Mouse (Mus musculus): ENCODE measurements around the gene Diaph3.
A peak's percentile ranks its signal among the peaks of the same experiment; 100 is the strongest.

Gene Diaph3

GRCm38 (mm10) chr14:87079725-87080124 lies 61.3 kb downstream of the Diaph3 start:
- DNase-seq = no peak

- DNase-seq = no peak
These were observed 66.0 kb downstream of the Diaph3 start for GRCm38 (mm10) chr14:87075021-87075531.

DNA sequence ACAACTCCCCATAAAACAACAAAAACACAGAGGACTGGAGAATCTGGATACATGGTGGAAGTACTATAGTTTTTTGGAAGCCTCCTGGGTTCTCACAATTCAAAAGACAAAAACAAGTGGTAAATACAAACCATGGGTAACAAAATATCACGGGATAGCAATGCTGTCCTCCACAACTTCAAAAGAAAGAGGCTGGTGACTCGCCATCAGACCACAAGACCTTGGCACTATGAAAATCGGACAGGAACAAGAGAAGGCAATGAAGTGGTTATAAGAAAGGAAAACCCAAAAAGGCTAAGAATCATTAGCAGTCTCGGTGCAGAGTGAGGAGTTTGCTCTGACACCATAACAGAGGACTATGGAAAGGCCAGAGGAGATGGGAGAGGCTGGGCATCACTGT lies 76.8 kb downstream of the Diaph3 start:
- no peak for DNase-seq

DNA sequence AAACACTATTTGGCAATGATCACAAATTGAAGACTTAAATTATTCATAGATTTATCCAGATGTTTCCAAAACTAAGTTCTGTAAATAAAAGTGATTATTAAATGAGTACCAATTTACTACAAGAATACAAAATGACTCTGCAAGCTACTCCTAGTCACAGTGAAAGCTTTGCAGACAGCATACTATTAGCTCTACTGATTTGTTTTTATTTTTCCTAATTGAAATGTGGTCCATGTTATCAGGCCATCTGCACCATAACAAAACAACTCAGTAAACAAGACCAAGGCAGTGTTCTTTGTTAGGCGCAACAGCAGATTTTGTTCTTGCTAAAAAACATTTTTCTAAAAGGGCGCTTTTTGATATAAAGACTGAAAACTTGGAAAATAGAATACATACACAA lies 84.9 kb downstream of the Diaph3 start:
- no peak for DNase-seq

DNA sequence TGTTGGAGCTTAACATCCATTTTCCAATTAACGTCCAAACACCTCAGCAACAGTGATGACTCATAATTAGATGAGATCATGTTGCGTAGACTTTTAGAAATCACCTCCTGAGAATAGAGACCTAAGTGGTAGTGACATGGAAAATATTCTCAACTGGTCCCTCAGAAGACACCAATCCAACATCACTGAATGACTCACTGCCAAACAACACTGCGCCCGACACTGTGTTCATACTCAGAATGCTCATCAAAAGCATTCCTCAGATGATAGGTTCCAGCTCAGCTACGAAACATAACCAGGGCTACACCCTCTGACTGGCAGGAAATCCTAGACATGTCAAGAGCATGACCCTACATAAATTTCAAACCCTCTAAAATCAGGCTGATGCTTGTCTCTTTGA lies 89.8 kb downstream of the Diaph3 start:
- DNase-seq = peak; percentile 20

DNA sequence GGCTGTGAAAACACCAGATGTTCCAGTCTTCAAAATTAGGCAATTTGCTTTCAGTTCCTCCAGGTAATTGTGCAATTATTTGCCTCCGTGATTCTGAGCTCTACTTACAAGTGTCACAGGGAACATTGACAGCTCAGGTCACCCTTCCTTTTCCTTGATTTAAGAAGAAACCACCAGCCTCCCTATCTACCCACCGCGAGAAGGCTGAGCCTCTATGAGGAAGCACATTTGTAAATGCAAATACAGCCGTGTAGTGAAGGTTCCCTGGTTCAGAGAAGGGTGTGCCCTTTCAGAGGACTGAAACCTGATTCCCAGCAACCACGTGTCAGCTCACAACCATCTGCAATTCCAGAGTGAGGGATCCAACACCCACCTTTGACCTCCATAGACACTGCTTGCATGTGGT lies 96.6 kb downstream of the Diaph3 start:
- DNase-seq = no peak

DNA sequence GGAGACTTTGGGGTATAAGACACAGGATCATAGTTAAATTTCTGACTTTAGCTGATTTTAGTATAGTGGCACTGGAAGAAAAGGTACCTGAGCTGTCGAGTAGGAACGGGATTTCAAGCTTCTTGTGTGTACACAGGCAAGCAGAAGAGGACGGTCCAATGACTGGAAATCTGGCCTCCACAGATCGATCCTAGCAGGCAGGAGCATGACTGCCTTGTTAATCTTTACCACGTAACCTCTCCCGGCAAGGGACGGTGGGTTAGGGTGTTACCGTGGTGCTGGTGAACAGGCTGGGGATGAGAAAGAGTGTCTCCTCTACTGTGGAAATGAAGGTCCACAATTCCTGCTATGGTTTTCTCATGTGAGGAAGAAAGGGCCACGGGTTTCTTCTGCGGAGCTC lies 120.8 kb downstream of the Diaph3 start:
- no peak for DNase-seq

DNA sequence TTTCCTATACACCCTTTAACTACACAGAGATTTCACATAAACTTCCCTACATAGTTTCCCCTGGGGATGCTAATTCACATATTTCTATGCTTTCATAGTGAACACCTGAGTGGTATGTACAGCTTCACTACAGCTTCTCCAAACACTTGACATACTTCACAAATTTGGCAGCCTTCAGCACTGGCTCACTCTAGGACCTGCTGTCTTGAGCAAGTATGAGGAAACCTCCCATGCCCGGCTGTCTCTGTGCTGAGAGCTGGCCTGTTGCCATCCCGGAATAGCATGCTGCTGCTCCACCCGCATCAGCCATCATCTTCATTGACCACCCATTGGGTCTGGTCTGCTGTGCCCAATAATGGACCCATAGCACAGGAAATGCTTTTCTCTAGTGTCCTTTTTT lies 121.3 kb downstream of the Diaph3 start:
- no peak for DNase-seq

- DNase-seq = peak; percentile 17
These were observed 143.7 kb downstream of the Diaph3 start for GRCm38 (mm10) chr14:86997318-86997717.

DNA sequence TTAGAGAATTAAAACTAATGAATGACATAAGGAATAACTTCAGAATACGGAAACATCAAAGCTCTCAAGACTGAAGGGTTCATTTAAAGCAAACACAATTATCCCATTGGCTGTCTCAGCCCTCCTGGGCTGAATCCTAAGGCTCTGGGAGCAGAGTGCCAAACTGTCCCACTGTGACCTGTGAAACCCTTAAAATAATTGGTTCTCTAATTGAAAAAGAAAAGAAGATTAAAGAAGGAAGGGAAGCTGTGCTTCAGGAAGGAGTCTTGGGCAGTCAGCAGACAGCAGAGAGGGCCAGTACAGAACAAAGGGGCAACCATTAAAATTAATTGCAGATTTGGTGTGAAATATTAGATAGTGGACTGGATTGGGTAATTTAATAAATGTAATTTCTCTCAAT lies 189.9 kb downstream of the Diaph3 start:
- DNase-seq = no peak

DNA sequence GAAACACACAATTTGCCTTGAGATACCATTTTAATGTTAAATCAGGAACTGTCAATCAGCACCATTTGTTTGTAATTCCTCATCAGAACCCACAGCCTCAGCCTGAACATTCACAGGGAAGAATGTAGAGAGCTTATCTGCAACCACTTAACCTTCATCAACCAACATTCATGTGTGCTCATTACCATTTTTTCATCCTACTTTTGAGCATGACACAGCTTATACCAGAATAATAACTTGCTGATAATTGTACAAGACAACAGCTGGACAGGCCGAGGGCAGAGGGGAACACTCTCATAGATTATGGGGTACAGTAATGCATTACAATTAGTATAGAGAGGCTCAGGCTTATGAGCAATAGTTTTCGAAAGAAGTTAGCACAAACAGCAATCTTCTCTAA lies 203.1 kb downstream of the Diaph3 start:
- no peak for DNase-seq

DNA sequence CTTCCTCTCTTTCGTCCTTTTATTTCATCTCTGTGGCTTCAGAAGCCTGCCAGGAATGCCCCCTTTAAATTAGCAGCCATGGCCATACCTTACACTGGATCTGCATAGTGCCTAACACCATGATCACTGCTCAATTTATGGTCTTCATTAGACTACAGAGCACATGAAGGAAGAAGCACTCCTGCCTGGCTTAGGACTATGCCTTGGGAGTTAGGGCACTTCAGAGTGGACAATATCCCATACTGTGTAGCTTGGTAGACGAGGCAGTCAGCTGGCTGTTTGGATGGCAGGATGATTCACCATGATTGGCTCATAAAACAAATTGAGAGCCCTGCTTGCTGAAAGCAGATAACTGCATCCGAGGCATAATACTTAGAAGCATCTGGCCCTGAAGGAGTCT lies 204.6 kb downstream of the Diaph3 start:
- no peak for DNase-seq

- no peak for DNase-seq
These were observed 210.3 kb downstream of the Diaph3 start for GRCm38 (mm10) chr14:86930763-86931162.

DNA sequence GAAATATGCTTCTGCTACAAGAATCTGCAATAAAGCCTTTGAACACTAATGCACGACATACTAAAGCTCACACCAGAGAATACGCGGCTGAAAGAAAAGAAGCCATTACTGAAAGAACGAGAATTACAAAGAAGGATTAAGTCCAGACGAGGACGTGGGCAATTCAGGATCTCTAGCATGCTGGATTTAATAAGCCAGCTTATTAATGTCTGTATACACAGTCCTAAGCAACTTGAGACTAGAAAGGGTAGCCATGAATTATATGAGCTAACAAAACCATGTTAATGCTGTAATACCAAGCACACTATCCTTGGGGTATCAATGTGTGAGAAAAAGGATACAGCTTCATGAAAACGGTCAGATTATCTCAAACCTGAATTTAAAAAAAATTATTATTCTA lies 214.2 kb downstream of the Diaph3 start:
- no peak for DNase-seq

DNA sequence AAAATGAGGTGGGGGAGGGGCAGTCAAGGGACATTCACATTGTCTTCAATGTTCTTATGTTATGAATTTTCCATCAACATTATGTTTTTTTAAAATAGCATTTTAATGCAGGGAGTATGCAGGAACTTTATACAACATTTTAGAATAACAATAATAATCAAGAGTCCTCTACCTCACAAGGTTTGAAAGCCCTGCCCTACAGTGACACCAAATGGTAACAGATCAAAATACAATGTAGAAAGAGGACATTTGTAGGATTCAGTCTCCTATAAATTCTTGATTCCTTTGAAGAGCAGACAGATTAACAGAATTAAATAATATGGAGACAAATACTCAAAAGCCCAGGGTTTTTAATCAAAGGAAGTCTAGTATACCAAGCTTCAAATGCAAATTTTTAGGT lies 242.1 kb downstream of the Diaph3 start:
- no peak for DNase-seq

- no peak for DNase-seq
These were observed 251.8 kb downstream of the Diaph3 start for GRCm38 (mm10) chr14:86889070-86889804.

GRCm38 (mm10) chr14:86885417-86886098 lies 255.5 kb downstream of the Diaph3 start:
- DNase-seq = no peak

DNA sequence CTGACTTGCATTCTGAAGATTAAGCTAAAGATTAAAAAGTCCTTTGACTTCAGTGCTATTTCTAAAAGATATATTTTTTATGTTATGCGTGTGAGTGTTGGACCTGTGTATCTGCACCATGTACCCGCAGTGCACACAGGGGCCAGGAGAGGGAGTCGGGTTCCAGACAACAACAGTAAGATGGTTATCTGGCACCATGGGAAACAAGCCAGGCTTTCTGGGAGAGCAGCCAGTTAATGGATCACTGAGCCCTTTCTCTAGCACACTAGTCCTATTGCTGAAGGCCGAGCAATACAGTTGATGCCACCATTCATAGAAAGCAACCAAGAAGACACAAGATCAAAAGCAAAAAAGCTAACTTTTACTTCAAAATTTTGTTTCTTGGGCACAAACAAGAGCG lies 271.5 kb downstream of the Diaph3 start:
- DNase-seq = peak; percentile 22

DNA sequence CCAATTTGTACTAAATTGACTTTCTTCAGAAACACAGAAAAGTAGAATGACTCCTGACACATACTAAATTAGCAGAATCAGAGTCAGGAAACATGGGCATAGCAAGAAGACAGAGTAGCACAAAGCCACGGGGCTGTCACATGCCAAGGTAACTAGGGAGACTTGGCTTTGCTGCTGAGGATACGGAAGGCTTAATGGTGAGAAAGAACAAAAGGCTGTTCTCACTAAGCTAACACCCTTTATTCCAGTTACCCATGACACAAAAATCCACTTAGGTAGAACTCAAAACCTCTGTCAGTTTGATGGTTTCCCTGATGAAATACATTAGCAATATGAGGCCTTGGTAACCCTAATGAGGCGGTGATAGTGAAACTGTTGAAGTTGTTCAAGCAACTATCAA lies 273.9 kb downstream of the Diaph3 start:
- DNase-seq = no peak

GRCm38 (mm10) chr14:86864053-86864452 lies 277.0 kb downstream of the Diaph3 start:
- DNase-seq = no peak

- DNase-seq = no peak
These were observed 279.6 kb downstream of the Diaph3 start for GRCm38 (mm10) chr14:86861277-86861946.

DNA sequence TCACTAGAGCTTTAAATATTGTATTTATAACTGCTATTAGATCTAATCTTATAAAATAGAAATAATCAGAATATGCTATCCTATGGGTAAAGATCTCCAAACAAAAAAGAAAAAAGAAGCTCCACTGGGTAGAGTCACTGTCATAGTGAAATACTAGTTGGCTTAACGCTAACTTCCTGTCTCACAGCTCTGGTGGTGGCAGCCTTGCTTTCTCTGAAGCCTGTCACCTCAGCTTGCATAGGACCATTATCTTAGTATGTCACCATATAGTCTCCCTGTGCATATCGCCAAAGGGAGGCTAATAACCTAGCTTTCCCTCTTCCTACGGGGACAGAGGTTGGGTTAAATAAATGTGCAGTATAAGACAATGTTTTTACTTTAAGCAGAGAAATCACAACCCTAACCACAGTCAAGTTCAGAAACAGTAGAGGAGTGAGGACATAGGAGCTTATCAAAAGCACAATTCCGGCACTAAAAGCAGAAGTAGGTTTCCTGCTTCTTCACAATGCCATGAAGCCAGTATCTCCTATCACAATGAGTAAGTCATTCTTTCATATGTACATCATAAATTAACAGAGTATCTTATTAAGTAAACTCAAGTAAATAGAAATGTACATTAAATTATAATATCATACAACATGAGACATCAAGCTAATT lies 293.8 kb downstream of the Diaph3 start:
- DNase-seq = no peak

DNA sequence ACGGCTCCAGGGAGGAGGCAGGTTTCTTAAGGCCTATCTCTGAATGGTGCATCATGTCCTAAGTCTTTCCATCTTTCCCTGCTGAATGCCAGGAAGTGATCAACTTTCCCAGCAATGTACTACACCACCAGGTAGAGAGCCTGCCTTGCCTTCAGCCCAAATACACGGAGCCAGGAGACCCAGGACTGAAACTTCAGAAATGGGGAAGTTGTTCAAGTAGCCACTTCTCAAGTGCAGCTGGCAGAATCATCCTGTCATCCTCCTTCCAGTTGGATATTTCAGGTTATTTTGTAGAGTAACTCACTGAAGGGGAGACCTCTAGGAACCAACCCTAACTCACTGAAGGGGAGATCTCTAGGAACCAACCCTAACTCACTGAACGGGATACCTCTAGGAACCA lies 297.0 kb downstream of the Diaph3 start:
- no peak for DNase-seq
